Mouse (Mus musculus) 416B (cell line): ENCODE measurements at regions not wholly inside any gene's neighbourhood (a gene's known extent, or its start where the extent isn't known, plus 50 kb on each side); places are given as distances from the start of the nearest gene placed in this dataset.

Experiments
- DNase-seq: peaks from one replicate; pipeline ENCODE4 v3.0.0; 2011; ENCODE audit warnings: low read depth

DNA sequence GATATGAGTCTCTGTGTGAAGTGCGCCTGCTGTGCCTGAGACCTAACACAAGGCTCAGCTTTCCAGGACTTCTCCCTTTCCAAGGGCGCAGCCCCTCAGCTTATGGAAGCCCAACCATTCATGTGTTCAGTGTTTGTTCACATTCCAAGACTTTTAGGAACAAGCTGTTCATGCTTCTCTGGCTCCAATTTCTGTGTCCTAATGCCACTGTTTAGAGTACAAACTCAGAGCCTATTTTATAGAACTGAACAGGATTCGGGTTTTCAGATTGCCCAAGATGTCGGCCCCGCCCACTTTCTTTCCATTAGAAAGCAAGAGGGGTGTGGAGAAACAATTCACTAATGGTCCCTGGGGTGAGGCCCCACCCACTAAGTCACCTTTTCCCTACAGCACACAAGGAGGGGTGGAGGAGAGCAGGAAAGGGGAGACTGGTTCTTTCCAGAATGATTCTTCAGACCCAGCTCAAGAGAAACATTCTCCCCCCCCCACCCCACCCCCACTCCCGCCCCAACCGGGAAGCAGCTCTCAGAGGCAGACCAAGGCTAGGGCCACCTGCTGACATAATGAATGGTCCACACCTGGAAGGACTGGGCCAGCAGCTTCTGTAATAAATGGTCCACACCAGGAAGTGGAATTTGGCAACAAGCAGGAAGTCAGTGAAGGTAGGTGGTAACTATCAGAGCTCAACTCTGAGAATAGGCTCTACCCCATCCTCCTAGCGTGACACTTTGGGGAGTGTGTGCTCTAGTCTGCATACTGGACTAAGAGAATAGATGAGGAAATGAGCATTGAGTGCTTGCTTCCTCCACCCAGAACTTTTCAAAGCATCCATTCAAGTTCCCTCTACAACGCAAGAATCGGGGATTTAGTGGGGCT, 120.2 kb upstream of the Zfp648 start:
- no peak for DNase-seq

DNA sequence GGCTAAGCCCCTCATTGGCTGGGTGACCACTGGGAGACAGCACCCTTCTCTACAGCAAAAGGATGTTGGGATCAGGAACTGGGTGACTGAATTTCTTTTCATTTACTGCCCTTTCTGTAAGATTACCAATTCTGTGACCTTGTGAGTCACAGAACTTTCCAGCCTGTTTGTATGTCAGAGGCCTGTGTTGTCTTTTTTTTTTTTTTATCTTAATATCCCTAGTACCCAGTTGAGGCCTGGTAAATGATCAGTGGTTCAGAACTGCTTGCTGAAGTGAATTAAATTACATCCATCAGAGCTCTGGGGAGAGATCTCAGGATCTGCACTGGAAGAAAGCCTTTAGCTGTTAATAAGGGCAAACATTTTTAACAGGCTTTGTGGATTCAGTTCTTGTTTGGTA, 114.8 kb upstream of the Zfp648 start:
- no peak for DNase-seq

DNA sequence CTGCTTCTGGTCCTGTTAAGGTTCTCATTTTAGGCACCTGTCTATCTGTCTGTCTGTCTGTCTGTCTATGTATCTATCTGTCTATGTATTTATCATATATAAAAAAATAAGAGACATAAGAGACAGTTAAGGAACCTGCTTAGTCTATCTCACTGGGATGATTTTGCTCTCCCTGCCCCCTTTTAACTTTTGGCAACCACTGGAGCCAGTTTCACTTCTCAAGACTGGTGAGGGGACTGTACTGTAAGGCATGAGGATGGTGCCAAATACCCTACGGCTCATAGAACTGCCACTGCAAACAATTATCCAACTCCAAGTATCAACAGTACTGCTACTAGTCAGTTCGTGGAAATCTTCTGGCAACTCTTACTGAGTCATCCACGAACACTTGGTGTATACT, 111.2 kb upstream of the Zfp648 start:
- no peak for DNase-seq

DNA sequence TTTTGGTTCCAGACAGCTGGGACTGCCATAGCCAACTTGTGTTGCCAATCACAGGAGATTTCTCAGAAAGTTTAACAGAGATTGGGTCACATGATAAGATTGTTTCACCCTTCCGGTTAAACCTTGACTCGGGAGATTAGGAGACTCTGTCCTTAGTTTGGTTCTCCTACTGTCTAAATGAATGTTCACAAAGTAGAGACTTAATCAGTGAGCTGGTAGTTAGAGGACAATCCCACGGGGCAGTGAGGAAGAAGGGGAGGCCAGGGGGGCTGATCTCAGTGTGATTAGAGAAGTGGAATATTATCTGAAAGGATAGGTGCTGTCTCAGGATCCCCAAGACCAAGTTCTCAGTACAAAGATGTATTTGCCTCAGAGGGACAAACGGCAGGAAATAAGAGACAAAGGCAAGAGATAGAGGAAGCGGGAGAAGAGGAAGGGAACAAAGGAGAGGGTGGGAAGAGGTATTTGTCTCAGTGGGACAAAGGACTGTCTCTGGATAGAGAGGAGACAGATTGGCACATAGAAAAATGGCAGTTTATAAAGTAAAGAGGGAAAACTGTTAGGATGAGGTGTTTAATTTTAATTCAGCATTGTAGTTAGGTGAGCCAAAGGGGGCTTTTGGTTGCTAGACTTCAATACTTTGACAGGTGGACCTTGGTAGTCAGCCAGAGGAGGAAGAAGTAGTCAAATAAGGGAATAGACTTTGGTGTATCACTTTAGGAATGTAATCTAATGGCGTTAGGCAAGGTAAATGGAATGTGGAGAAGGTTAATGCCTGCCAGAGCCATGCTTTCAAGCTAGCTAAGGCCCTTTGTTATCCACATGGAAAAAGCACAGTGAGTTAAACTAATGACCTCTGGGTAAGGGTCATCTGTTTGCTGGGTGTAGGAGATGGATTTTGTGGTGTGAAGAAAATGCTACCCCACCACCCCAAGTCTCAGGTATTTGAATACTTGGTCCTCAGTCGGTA, 110.2 kb upstream of the Zfp648 start:
- no peak for DNase-seq

DNA sequence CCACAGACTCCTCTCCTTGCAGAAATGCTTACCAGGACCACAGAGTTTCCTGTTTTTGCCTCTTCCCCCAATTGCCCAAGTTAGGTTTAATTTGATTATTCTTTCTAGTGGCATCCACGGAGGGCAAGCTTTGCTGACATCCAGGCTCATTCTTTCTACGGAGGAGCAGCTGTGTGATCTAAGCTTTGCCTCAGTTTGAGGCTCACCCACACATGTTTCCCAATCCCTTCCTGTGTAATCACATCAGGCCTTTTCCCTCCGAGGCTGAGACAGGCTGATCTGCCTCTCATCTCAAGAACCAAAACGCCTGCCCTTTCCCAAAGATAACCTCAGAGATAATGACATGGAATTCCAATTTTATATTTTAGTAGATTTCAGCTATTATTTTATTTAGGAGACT, 107.4 kb upstream of the Zfp648 start:
- DNase-seq: no peak

DNA sequence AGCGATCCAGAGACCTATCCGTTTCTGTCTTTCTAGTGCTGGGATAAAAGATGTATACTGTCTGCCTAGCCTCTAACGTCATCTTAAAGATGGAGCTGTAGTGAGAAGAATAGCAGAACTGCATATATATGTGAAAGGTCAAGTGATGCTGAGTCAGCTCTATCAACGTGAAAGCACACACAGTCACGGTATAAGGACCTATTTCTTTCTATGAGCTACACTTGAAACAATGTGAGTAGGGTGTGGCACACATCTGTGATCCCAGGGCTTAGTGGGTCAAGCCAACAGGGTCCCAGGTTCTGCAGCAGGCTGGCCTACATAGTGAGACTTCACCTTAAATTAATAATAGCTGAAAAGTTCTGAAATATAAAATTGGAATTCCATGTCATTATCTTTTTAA, 106.6 kb upstream of the Zfp648 start:
- DNase-seq: no peak

DNA sequence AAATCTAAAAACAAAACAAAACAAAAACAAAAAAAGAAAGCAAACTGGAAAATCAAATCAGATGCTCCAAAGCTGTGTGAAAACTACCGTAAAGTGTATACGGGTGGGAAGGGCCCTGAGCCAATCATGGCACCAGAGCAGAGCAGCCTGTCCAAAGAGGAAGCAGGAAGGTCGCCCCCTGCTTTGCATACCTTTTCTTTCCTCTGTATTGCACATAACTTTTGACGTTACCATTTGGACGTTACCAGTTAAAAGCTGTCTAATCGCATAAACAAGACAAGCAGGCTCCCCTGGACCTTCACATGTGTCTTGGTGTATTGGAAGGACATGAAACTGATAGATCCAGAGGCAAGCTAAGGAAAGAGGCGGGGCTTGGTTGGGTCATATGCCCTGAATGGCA, 104.9 kb upstream of the Zfp648 start:
- DNase-seq: no peak

DNA sequence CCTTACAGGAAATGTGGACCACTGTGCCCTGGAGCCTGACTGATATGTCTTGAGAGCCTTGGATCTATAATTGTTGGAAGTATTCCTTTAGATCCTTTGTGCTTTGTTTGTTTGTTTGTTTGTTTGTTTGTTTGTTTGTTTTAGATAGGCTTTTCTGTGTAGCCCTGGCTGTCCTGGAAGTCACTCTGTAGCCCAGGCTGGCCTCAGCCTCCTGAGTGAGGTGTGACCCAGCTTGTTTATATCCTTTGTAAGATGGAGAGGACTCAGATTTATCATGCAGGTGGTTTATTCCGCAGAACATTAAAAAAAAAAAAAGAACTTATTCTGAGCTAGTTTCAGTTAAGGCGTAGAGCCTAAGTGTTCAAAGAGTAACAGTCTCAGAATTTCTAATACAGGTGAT, 104.1 kb upstream of the Zfp648 start:
- DNase-seq: no peak

DNA sequence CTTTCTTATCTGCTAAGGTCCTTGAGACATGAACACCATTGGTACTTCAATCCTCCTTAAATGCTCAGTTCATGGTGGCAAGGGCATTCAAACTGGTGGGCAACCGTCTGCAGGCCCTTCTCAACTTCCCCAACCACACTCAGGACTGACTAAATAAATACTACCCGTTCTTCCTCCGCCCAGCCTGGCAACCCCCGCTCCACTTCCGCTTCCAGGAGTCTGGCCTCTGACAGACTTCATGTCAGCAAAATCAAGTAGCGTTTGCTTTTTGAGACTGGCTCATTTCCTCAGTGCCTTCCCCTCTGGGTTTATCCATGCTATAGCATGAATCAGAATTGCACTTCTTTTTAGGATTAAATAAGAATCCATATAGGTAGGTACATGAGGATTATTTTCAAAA, 103.3 kb upstream of the Zfp648 start:
- no peak for DNase-seq

DNA sequence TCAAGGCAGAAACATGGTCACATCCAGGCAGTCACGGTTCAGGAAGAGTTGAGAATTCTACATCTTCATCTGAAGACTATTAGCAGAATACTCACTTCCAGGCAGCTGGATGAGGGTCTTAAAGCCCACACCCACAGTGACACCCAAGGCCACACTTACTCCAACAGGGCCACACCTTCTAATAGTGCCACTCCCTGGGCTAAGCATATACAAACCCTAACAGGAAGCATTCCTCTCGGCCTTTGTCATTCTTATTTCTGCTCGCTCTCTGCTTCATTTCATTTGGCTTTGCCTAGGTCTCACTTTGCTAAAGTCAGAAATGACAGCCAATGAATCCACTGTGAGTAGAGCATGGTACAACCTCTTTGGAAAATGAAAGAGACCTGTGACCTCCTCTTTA, 100.4 kb upstream of the Zfp648 start:
- no peak for DNase-seq

DNA sequence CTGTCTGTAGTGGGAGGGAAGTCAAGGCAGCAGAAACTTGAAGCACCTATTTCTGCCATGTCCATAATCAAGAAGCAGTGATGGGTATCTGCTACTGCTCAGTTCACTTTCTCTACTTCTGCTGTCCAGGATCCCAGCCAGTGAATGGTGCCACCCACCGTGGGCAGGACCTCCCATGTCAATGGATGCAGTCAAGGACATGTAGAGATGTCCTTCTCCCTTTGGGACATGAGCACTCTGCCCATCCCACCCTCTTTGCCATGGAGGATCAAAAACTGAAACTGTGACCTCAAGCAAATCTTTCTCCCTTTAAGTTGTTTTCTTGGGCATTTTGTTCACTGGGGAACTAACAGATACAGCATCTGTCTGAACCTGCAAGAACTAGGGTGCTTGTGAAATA, 99.6 kb upstream of the Zfp648 start:
- no peak for DNase-seq

DNA sequence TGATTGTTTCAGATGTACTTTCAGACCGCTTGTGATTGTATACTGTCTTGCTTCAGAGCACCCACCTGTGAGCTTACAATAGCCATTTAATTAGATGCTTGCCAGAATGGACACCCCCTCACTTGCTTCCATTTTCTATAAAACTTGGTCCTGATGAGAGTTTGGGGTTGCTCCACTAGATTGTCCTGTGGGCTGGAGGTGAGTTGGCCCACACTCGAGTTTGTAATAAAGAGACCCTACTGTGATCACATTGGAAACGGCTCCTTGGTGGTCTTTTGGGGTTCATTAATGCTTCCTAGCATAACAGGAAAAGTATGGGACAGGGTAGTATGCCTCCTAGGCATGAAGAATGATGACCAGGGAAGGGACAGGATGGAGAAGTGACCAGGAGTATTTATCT, 98.8 kb upstream of the Zfp648 start:
- DNase-seq: no peak

DNA sequence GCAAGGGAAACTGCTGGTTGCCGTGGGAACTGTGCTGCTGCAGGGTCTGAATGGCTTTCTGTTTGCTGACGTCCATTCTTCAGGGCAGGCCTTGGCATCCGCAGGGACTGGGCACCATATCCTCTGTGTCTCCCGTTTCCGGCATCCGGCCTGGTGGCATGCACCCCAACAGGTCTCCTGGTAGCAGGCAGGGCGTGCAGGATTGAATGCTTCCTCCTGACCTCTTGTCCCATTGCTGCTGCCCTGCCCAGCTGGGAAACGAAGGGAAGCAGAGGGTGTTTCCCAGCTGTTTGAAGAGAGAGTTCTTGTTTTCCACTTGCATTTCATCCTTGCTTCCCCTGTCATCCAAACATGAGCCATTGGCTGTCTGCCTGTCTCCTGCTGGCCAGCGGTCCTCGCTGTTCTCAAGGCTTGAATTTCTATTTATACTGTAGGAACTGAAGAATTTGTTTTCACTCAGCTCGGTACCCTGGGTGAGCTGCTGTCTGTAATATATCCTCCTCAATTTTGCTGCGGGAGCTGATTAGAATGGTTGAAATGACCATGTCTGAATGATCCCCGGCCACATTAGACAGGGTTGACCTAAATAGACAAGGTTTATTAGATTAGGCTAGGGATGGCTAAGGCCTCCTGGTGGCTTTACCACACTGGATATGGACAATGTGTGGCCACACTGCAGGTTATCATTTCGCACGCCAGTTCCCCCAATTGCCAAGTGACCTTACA, 98.0 kb upstream of the Zfp648 start:
- DNase-seq: no peak

DNA sequence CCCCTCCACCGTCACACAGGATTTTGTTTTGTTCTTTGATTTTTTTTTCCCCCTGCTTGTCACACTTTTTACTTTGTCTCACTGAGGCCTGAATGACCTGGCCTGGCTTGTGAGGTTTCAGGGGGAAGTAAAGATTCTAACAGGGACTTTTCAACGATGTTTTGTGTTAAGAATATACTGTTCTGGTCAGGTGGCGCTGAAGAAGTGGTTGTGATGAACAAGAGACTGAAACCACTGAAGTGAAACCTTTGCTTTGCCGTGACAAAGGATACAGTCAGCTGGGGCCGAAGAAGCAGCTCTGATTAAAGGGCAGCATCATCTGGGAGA, 97.4 kb upstream of the Zfp648 start:
- no peak for DNase-seq

DNA sequence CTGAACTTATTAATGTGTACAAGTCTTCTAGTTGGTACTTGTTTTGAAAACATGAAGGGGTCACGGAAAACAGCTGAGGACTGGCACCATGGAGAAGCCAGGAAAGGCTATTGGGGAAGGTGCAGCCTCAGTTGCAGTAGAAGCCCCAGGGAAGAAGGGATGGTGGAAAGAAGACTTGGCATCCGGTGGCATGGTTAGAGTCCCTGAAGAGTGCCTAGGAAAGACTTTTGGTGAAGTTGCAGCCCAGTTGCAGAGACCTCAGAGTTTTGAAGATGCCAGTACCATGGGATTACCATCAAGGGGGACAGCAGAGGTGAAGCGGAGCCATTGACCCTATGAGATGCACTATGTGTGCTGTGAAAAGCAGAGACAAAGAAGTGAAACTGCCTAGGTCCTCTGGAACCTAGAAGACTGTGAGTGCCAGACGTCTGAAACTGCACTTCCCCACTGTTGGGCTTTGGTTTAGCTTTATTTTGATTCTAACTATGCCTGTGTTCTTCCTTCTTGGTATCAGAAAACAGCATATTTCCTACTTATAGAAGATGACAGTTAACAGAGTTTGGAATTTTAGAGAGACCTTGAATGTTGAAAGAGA, 96.9 kb upstream of the Zfp648 start:
- DNase-seq: no peak

DNA sequence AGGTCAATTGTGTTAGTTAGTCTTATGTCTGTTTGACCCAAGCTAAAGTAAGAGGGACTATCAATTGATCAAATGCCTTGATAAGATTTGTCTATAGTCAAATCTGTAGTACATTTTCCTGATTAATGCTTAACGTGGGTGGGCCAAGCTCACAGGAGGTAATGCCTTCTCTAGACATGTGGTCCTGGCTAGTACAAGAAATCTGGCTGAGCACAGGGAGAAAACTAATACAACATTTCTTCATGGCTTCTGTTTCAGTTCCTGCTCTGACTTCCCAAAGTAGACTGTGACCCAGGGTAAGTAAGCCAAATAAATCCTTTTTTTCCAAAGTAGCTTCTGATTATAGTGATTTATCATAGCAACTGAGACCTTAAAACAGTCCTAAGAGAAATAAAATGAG, 96.2 kb upstream of the Zfp648 start:
- DNase-seq: no peak

DNA sequence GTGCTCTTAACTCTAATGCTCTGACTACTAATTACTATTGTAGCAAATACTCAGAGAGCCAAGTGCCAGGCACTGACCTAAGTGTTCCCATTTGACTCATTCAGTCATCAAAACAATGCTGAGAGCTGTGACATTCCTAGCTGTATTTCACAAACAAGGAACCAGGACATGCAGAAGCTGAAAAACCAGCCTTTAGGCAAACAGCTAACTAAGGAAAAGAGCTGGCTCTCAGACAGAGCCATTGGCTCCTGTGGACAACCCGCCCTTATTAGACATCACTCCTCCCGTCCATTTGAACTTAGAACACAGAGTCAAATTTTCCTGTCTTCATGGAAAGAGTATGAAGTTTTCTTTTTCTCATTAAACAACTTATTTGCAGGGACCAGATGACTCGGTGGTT, 88.5 kb upstream of the Zfp648 start:
- DNase-seq: no peak

DNA sequence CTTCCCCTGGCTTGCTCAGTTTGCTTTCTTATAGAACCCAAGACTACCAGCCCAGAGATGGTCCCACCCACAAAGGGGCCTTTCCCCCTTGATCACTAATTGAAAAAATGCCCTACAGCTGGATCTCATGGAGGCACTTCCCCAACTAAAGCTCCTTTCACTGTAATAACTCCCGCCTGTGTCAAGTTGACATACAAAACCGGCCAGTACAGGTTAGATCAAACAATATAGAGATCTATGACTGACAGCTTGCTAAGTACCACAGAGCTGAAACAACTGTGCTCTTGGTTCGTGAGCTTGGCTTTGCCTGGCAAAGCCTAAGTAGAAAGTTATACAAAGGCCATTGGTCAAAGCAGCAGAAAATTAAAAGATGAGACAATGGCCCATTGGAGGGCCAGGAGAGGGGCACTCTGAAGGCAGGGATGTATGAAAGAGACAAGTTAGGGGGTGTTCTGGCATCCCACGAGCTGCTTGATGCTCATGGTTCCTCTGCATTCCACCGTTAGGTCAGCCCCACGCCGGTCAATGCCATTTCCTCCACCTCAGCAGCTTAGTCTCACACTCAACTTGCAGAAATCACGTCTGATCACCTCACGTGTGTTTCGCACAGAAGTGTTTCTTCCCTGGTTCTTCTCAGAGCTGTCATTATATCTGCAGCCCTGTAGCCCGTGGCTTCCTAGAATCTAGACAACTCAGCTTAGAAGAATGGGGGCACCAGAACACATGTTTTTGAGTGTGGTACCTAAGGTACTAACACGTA, 87.5 kb upstream of the Zfp648 start:
- DNase-seq: no peak

DNA sequence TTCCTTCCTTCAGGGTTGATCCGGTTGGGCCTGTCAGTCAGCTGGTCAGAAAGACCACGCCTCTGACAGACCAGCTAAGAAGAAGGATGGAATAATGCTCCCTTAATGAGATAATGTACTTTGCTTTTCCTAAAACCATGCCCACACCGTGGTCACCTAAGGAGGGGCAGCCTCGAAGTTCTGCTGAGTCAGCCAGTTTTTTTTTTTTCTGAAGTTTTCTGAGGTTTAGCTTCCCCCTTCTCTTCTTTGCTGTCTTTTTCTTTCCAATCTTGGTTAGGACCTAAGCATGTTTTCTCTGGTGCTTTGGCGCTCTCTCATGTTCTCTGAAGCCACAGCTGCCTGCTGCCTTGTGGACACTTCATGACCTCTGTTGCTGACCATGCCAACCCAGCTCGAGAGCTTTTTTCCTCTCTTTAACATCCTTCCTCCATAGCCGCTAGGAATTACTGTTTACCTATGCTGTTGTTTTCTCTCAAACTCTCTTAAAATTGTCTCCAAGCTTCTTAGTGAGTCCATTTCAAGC, 84.7 kb upstream of the Zfp648 start:
- DNase-seq: no peak

DNA sequence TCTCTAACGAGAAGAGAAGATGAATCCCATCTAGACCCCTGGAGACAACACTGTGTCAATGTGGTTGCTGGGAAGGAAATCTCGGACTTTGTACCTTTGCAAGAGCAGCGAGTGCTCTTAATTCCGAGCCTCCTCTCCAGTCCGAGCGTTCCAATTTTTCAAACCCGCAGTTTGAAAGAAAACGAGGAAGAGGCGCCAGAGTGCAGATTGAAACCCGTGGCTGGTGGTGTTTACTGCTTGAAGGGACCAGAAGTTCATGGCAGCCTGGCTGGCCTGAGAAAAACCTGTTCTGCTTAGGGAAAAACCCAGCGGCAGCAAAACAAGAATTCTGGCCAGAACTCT, 83.7 kb upstream of the Zfp648 start:
- no peak for DNase-seq

DNA sequence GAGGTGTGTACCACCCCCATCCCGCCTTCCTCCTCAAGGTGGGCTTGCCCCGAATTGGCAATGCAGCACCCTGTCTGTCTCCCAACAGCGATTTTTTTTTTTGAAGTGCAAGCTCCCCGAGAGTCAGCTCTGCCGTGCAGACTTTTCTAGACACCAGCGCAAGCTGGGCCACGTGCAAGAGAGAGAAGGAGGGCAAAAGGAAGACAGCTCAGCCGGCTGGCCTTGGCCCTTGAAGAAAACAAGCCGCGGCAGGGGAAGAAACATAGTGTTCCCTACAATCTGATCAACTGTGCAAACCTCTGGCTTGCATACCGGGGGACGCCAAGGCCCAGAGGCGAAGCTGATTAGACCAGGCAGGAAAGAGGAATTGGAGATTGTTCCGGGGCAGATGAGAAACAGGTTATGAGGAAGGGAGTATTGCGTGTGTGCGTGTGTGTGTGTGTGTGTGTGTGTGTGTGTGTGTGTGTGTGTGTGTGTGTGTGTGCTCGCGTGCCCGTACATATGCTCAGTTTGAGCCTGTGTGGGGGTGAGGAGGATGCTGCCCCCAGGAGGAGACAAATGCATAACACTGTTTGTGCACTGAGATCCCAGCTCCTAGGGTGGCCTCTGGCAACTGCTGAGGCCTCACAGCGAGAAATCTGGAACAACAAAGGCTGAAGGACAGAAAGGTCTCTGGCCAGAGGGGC, 83.2 kb upstream of the Zfp648 start:
- DNase-seq: peak; percentile 3
